Mouse (Mus musculus) forelimb bud, embryonic 11.5 days (tissue): Measurements from ENCODE around the gene Pccb.
A peak's percentile ranks its signal among the peaks of the same experiment; 100 is the strongest.

Experiments used
- DNase-seq: peaks from one replicate; pipeline ENCODE4 v3.0.0-alpha.2; 2012; ENCODE audit warnings: low read depth, low spot score

Pccb gene

GRCm38 (mm10) chr9:101034448-101035098 is at the start of gene Pccb:
Gene Pccb (minus strand): TSS chr9:101034898.
- peak; percentile 100 for DNase-seq

- DNase-seq: no peak
Observed at GRCm38 (mm10) chr9:101083728-101084127, 49.0 kb upstream of the Pccb start.

- DNase-seq: no peak
Observed at GRCm38 (mm10) chr9:101080046-101080685, 45.5 kb upstream of the Pccb start.

GRCm38 (mm10) chr9:101078579-101078978 is 43.9 kb upstream of the Pccb start:
- no peak for DNase-seq

- DNase-seq: no peak
Observed at GRCm38 (mm10) chr9:101077486-101077885, 42.8 kb upstream of the Pccb start.

GRCm38 (mm10) chr9:101076095-101076875 is 41.6 kb upstream of the Pccb start:
- DNase-seq: no peak

GRCm38 (mm10) chr9:101075694-101076093 is 41.0 kb upstream of the Pccb start:
- DNase-seq: no peak

- peak; percentile 57 for DNase-seq
Observed at GRCm38 (mm10) chr9:101075091-101075581, 40.4 kb upstream of the Pccb start.

- DNase-seq: peak; percentile 49
Observed at GRCm38 (mm10) chr9:101074332-101075021, 39.8 kb upstream of the Pccb start.

- no peak for DNase-seq
Observed at GRCm38 (mm10) chr9:101073987-101074331, 39.3 kb upstream of the Pccb start, which contains the start of gene Msl2. Gene Msl2 (plus strand): TSS chr9:101074101.

GRCm38 (mm10) chr9:101073041-101073986 is 38.6 kb upstream of the Pccb start:
- peak; percentile 98 for DNase-seq

- no peak for DNase-seq
Observed at GRCm38 (mm10) chr9:101072506-101072905, 37.8 kb upstream of the Pccb start.

GRCm38 (mm10) chr9:101069781-101070180 is 35.1 kb upstream of the Pccb start:
- DNase-seq: no peak

GRCm38 (mm10) chr9:101065076-101065602 is 30.4 kb upstream of the Pccb start:
- DNase-seq: no peak

- DNase-seq: no peak
Observed at GRCm38 (mm10) chr9:101062253-101062780, 27.6 kb upstream of the Pccb start.

- DNase-seq: no peak
Observed at GRCm38 (mm10) chr9:101061035-101061434, 26.3 kb upstream of the Pccb start.

- DNase-seq: no peak
Observed at GRCm38 (mm10) chr9:101057156-101057555, 22.5 kb upstream of the Pccb start.

GRCm38 (mm10) chr9:101053279-101053678 is 18.6 kb upstream of the Pccb start:
- DNase-seq: no peak

- DNase-seq: no peak
Observed at GRCm38 (mm10) chr9:101052691-101053090, 18.0 kb upstream of the Pccb start.

GRCm38 (mm10) chr9:101052007-101052406 is 17.3 kb upstream of the Pccb start:
- DNase-seq: no peak
